Mouse (Mus musculus) naive thymus-derived CD4-positive, alpha-beta T cell, adult 2 months (primary cell): Measurements from ENCODE around the gene Ppm1b.
A peak's percentile ranks its signal among the peaks of the same experiment; 100 is the strongest.

Experiments
- DNase-seq: peaks from one replicate; pipeline ENCODE4 v3.0.0-alpha.2; 2011; ENCODE audit warnings: low read depth

The Ppm1b gene

DNA sequence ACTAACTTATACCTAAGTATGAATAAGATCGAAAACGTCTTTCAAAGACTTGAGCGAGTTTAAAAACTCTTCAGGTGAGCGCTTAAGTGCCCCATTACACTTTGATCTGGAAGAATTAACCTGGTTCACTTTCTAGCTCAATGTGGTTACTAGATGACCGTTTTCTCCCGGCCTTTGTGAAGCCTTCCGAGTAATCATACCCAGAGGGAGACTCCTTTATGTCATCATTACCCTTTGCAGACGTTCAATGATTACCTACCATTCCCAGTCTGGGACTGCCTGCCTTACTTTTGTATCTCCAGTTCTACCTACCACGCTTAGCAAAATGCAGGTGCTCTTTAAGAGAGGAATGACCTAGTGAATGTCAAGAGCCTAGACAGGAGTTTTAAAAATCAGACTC, at the start of gene Ppm1b:
Gene Ppm1b, plus strand, starts transcription at position 301 of the 400 bp plus-strand sequence.
- no peak for DNase-seq

DNA sequence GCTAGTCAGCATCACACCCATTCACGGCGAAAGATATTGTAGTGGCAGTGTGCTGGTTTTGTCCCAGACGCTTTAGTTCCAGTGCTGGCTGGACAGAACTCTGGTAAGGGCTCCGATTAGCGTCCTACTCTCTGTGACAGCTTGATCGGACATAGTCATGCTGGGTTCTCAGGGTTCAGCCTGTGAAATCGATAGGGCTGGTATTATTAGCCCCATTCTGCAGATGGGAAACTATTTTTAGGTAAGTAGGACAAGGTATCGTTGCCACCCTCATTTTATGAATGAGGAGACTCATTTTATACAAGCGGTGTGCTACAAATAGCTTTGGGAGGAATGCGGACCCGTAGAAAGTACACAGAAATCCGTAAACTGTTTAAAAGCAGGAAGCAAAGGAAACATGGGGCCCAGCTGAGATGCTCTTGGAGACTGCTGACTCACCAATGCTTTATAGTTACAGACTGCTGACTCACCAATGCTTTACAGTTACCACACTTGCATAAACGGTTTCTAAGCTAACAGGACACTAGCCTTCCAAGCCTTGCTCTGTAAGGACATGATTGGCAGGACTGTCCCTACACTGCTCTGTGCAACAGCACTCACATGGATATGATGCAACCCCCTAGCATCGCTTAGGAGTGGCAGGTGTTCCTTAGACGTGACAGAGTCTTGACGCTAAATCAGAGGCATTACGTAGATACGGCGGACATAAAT, 34.7 kb upstream of the Ppm1b start:
- DNase-seq: no peak

DNA sequence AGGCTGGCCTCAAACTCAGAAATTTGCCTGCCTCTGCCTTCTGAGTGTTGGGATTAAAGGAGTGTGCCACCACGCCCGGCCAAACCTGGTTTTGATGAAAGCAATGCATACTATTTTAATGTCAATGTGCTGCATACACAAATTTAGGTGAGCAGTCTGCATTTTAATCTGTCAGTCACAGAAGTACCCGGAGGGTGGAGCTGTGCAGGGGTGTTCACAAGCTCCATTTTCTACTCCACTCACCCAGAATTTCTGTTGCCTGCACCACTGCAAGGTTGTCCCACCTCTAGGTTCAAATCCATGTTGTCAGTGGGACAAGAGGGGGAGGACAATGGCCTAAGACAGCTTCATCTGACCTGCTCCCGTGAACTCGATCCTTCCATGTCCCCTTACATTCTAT, 31.8 kb upstream of the Ppm1b start:
- no peak for DNase-seq

DNA sequence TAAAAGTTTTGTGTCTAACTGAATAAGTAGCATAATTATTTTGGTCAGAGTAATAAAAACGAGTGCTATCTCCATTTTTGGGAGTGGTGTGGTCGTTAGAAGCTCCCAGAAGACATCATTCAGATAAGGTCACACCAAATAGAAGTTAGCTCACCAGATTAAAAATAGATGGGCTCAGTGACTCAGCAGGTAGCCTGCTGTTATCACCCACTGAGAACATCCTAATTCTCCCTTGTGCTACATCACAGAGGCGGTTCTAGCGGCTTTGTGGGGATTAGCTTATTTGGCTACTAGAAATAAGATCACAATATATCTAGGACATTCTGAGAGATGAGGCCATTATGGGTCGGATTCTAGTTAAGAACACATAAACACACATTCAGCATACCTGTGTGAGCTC, 30.3 kb upstream of the Ppm1b start:
- DNase-seq: no peak

DNA sequence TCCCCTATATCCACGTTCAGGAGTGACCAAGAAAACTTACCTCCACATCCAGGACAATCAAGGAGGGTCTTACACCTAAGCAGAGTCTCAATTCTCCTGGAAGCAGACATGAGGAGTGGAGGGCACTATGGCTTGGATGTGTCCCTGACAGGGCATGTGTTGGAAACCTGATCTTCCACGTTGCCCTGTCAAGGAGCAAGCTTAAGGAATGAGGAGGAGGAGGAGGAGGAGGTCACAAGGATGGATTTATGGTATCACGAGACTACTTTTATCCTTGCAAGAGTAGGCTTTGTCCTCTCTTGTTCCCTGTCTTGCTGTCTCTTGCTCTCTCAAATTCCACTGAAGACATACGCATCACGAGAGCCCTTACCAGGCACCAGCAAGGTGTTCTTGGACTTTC, 29.0 kb upstream of the Ppm1b start:
- DNase-seq: no peak

DNA sequence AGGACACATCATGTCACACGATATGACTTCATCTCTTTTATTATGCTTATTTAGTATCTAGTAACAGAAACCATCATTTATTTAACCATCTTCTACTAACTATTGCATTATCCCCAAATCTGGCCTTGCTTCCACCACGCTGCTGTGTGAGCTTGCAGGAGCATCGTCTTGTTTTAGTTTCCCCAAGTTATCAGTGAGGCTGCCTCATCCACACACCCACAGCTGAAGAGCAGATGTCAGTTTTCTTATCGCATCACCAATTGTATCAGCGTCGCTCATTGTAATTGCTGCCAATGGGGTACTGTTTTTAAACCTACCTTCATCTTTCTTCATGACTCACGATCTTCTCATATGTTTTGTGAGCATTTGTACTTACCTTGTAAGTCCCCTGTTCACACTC, 23.6 kb upstream of the Ppm1b start:
- no peak for DNase-seq

DNA sequence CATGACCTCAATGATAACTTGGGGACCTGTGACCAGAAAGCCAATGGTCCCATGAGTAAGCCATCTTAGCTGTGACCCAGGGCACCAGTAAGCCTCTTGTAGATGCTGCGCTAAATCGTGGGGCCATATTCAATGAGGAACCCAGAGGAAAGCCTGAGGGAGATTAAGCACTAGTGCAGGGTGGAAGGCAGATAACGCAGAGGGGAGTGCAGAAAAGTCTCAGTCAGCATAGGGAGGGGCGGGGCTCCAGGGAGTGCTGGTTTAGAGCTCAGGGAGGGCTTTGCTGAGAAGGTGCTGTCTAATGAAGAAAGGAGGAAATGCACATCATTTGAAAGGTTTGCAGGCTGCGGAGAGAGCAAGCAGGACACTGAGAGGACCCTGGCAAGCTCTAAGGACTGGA, 22.6 kb upstream of the Ppm1b start:
- no peak for DNase-seq

DNA sequence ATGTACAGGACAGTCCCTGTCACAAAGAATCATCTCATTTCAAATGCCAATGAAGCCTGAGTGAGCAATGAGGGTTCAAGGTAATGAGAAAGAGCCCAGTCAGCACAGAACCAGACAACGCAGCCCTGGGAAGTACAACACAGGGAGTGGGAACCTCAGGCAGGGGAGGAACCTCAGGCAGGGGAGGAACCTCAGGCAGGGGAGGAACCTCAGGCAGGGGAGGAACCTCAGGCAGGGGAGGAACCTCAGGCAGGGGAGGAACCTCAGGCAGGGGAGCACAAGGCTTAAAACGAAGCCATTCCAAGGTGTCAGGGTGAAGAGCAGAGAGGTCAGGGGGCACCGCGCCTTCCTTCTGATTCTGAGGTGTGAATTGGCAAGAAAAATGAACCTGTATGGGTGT, 20.9 kb upstream of the Ppm1b start:
- peak; percentile 22 for DNase-seq

DNA sequence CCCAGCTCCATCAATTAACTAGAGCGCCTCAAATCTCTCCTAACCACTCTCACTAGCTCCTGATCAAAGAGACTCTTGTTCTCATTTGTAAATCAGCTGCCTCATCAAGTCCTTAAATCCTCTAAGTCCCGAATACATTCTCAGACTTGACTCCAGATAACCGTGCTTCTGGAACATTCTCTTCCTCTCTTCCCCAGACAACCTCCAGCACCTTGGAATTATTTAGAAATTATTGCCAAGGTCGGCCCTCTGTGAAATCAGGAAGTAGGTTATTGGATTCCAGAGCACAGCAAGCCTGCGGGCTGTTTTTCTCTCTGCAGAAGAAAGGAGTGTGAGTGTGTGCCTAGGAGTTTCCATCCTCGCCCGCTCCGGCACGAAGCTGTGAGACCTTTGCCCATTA, 20.2 kb upstream of the Ppm1b start:
- DNase-seq: peak; percentile 23

DNA sequence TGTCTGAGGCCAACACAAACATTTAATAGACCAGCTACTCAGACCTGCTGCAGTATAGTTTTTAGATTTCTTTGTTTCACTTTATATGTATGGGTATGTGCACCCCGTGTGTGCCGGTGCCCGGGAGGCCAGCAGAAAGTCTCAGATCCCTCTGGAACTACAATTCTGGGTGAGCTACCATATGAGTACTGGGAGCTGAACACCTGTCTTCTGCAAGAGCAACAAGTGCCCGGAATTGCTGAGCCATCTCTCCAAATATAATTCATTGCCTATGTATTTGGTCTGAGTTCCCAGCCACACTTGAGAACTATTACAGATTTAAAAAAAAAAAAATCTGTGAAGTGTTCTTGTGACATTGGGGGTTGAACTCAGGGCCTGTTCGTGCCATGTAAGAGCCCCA, 19.7 kb upstream of the Ppm1b start:
- no peak for DNase-seq

DNA sequence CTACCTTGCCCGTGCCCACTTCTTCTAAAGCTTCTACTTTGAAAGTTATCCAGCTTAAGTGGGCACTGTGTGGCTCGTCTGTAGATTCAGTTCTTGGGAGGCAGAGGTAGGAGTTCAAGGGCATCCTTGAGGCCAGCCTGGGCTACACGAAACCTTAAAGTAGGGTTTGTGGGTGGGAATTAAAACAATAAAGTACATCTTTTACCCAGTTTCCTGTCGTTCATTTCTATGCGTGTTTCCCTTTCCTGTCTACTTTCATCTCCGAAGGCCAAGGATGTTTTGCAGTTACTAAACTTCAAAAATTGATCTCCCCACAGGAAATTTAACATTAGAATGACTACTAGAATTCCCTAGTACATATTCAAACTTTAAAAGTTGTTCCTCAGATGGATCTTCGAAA, 19.3 kb upstream of the Ppm1b start:
- peak; percentile 66 for DNase-seq

DNA sequence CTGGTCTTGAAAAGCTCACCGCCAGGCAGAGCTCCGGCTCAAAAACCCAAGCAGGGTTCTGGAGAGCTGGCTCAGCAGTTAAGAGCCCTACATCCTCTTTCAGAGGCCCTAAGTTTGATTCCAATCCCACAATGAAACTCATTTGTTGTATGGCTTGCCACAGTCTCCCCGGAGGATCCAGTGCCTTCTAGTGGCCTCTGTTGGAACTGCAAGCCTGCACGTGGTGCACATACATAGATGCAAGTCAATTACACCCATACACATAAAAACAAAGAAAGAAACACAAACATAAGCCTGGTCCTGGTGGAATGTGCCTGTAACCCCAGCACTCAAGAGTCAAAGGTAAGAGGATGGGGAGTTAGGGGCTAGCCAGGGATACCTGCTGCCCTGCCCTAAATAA, 18.3 kb upstream of the Ppm1b start:
- DNase-seq: peak; percentile 25

DNA sequence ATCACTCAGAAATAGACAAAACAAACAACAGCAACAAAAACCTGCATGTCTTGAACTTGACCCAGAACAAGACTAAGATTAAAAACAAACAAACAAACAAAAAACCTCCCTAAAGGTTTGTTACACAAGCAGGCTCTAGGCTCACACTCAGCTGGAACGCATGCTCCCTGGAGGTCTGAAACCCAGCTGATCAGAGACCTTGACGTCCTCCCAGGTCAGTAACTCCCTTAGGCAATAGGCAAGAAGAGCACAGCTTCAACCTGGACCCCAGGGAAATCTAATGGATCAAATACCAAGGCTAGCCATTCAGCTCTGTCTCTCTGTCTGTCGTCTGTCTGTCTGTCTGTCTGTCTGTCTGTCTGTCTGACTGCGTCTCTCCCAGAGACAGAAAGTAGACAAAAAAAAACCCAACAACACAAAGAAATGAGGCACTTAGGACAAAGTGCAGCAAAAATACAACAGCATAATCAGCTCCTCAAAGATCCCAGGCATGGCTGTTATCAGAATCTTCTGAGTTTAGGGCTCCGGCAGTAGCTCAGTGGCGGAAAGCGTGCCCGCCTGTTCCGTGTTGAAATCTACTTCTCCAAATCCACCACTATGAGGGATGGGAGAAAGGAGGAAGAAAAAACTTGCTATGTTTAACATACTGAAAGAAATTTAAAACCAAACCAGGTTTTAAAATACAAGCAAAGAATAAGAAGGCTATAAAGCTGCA, 16.4 kb upstream of the Ppm1b start:
- DNase-seq: no peak

DNA sequence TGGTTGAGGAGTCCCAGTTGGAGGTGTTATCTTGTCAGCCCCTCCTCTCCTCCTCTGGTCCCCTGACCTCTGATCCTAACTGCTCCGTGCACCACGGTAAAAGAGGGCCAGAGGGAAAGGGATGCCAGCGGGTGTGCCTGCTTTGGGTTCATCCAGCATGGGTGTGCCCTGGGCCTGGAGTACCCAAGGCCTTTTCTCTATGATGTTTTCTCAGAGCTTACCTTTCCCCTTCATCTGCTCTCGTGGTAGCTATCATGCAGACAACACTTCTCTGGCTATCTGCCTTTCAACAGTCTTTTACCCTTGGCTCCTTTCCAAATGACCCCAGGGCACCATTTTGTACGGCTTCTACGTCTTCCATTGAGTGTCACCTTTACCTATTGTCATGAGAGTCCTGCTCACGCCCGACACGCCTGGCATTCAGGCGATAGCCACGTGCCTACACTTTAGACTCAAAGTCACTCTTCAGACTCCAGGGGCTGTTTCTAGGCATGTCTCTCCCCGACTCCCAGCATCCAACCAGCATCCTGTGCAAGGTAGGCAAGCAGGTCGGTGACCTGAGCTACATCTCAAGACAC, 15.2 kb upstream of the Ppm1b start:
- DNase-seq: no peak

DNA sequence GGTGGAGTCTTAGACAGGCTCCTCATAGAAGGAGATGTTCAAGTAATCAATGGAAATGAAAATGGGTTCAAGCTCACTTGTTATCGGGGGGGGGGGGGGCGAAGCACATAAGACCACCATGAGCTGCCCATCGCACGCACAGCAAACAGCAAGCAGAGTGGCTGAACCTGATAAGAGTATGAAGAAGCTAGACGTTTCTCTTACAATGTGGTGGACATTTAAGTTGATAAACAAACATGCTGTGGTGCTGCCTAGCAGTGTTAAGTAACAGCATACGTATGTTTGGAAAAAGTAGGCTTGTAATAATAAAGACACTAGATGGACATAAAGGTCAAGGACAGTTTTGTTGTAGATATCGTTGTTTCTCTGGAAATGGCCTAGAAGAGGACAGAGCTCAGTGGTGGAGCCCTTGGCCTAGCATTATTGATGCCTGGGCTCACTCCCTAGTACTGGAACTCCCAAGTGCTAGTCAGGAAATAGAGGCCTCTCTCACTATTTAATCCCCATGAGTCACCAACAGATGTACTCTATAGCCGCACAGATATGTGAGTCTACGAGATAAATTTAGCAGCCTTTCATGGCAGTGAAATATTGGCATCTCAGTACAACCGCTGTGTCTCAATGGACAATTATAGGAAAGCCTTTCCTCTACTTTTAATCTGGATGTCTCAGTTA, 14.0 kb upstream of the Ppm1b start:
- no peak for DNase-seq

DNA sequence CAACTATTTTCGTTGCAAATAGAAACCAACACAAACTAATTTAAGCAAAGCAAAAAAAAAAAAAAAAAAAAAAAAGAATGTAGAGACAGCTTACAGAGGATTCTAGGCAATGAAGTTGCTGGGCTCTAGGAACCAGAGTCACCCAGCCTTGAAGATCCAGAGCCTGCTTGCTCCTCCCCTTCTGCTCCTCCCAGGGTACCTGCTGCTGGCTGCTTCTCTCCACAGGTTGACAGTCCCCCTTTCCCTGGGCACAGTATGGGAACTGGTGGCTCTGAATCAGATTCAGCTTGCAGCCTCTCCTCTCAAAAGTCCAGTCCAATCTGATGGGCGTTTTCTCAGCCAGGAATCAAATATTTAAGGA, 13.5 kb upstream of the Ppm1b start:
- no peak for DNase-seq

DNA sequence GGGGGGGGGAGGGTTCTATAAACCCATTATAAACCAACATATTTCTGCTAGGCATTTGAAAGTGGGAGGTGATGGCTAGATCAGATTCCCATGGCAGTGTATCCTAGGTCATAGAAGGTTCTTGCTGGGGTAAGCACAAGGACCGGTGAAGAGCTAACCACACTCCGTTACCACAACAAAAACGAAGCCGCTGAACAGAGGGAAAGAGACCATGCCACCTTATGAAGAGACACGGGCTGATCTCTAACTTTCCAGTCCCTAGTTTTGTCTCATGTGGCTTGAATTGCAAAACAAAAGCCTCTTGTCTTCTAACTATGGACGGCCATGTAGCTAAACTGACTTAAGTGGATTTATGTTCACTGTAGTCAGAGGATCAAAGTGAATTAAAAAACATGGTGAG, 12.2 kb upstream of the Ppm1b start:
- peak; percentile 79 for DNase-seq

DNA sequence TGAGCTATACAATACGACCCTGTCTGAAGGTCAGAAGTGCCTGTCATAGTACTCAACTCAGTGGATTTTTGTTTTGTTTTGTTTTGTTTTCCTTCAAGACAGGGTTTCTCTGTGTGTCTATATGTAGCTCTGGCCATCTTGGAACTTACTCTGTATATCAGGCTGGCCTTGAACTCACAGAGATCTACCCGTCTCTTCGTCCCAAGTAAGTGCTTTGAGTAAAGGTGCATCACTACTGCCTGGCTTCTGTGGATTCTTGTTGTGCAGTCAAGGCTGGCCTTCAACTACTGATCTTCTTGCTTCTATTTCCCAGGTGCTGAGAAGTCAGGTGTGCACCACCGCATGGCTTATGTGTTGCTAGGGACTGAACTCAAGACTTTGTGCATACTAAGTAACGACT, 4.0 kb upstream of the Ppm1b start:
- DNase-seq: no peak

DNA sequence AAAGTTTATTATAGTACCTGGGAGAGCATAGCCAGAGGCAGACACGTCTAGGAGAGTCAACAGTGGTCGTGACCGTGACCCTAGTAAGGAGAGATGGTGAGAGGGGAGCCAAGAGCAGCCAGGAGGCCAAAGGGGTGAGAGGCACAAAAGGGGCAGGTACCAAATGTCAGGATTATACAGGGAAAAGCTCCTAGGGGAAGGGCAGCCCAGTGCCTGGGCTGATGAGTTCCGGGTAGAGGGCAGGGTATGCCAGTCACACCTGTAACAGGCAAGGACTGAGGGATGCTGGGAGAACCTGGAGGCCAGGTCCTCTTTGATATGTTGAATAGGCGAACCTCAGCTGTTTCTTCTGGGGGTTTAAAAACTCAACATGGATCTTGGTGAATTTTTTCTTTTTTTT, 2.8 kb upstream of the Ppm1b start:
- DNase-seq: no peak

DNA sequence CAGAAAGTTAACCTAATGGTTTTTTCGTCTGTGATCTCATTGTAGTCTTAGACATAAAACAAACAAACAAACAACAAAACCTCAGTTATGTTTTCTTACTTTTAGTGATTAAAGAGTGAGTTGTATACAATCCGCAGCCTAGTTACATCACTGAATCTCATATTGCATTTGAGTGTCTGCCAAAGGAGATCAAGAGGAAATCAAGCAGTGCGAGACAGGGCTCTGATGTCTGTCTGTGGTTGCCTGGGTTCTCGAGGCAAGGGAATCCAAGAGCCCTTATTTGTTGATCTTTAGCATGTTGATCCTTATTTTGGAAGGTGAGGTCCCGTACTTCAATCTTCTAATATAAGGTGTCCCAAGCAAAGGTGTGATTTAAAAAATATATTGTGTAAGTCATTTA, 1.7 kb upstream of the Ppm1b start:
- DNase-seq: peak; percentile 78

DNA sequence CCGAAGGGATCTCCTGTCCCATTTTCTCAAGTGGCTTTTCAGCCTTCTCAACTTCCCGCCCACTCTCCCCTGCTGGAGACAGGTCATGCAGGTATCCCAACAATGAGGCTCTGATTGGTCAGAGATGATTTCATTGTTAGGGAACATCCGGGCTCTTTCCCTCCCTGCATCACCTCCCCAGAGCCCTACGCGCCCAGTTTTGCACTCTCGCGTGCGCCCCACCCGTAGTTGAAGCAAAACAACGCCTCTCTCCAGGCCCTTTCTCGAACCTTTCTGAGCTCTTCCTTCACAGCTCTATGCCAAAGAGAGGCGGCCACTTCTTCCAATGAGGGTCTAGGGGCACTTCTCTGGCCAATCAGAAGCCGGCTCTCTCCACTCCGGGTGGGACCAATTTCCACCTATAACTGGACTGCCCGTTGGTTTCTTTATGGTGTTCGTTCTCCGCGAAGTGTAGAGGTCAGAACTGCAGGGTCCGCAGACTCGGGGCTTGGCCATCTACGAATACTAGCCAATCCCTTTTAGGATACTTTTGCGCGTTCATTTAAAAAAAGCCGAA, 468 bp downstream of the Ppm1b start:
- DNase-seq: peak; percentile 96

DNA sequence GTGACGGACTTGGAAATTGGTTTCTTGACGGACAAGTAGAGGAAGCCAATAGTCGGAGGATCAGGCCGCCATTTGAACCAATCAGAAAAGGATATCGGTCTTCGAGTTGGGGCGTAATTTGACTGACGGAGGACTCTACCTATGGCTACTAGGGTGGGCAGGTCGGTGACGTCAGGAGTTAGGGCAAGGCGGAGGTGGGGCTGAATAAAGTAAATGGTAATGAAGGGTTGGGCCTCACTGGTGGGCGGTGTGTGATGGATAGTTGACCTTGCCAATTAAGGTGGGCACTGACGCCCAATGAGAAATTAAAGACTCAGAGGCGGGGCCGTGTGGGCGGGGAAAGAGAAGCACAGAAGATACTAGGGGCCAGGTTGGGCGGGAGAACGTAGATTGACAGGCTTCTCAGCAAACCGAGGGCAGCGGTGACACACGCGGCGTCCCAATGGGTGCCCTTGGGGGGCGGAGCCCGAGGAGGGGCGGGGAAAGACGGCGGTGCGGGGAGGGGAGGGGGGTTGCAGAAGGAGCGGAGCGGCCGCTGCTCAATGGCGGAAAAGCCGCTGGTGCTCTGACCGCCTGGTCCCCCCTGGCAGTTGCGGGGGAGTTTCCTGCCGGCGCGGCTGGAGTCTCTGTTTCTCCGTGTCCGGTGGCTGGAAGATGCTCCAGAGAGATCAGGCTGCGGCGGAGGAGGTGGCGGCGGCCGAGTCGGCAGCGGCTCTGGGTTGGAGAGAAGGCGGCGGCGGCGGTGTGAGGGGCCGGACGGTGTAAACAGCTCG, 1.1 kb downstream of the Ppm1b start:
- peak; percentile 100 for DNase-seq
